Mouse (Mus musculus) ovary, postnatal 36 days (tissue): ENCODE measurements around the gene Pou2f1.

ENCODE experiments used
- DNase-seq: peaks from one replicate; pipeline ENCODE4 v3.0.0; 2022; ENCODE audit warnings: low spot score, mixed read lengths

Pou2f1 gene

GRCm38 (mm10) chr1:165844466-165844951, 158.0 kb downstream of the Pou2f1 start:
- peak; percentile 36 for DNase-seq

DNA sequence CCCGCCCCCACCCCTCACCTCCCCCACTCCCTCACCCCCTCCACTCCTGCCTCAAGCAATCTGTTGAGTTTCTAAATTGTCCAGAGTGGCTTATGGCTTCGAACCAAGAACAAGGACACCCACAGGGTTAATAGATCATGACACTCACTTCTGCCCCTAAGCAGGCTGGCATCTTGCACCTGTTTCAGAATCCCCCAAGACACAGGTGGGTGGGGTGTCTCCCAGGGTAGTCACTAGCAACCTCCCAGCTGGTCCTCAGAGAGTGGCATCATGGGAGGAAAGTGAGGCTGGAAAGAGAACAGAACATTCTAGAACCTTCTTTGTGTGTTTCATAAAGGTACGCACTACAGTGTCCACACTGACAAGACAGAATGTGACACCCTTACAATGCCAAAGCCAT, 158.9 kb downstream of the Pou2f1 start:
- no peak for DNase-seq

- DNase-seq = no peak
Observed at GRCm38 (mm10) chr1:165842170-165842569, 160.3 kb downstream of the Pou2f1 start.

DNA sequence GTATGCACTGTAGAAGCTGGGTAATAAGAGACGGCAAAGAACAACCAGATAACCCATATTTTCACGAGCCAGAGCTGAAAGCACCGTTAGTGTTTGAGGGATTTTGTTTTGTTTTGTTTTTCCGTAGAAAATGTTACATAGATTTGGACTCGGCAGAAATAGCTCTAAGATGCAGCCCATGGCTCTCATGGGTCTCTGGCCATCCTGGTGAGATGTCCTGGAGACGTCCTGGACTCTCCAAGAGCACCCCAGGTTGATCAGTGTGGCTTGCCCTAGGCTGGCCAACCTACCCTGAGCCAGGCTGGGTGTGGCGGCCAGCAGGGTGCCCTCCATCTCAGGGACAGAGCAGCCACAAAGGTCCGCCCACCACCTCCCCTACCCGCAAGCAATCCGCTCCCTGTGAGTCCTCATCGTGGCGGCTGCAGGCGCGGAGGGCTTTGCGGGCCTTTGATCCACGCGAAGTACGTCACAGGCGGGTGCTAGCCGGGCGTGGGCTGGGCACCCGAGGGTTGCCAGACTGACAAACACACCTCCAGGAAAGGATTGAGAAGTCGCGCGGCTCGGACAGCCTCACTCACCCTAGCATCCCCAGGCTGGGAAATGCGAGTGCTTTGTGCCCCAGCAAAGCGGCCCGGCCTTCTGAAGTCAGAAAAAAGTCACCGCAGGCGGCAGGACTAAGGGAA, 161.8 kb downstream of the Pou2f1 start:
- peak; percentile 39 for DNase-seq

DNA sequence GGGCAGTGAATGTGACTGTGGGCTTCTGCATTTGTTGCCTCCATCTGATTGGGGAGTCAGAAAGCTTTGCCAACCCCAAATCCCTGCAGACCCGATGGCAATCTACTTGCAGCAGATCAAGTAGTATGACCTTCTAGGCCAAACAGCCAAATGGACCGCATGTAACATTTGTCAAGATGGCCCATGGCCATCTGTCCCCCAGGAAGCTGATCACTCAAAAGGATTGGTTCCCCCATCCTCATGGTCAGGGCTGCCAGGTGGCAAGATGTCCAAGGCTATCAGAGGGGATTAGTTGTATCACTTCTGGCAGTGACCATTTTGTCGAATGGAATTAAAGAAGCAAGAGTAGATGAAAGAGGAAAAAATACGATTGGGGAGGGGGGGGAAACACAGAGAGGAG, 163.3 kb downstream of the Pou2f1 start:
- no peak for DNase-seq

DNA sequence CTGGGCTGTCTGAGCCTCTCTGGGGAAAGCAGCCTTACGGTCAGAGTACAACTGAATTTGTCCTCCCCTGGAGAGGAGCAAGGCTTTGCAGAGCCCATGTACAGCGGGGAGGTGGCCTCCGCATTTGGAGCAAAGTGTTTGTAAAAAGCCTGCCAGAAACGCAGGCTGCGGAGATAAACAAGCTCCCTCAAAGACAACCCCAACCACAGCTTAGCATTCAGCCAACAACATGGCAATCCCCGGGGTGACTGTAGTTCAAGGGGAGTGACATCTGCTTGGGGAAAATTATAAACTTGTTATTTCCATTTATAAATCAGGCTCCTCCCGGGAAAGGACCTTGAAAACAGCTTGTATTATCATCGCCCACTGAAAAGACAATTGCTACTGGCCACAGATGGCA, 164.9 kb downstream of the Pou2f1 start:
- DNase-seq = peak; percentile 50

DNA sequence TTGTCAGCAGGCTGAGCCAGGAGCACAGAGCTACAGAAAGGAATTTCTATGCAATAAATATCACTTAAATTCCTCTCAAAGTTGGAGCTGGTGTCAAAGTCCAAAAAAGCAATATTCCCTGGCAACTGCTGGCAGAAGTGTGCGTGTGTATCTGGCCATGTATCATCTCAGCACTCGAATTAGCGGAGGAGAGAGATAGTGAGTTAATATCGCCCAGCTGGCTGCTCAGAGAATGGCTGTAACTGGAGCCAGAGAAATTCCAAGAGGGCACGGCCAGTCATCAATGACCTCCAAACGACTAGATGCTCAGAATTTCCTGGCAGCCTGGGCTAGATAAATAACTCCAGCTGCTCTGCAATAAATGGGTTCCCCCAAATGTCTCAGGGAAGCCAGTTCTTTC, 166.0 kb downstream of the Pou2f1 start:
- DNase-seq = peak; percentile 33

DNA sequence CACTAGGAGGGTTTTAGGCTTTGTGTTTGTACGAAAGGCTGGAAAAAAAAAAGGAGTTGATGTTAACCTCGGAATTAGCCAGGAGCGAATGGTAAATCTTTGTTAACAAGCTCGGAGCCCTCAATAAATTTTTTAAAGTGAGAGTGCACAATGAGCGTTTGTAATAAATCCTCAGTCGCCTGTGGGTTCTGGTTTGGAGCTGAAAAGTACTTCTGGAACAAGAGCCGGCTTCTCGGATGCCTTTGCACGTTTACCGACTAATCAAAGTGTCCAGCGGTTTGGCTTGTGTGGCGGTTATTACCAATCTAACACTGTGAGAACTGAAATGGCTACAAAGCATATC, 167.9 kb downstream of the Pou2f1 start:
- DNase-seq = no peak

- no peak for DNase-seq
Observed at GRCm38 (mm10) chr1:165833910-165834632, 168.4 kb downstream of the Pou2f1 start.

DNA sequence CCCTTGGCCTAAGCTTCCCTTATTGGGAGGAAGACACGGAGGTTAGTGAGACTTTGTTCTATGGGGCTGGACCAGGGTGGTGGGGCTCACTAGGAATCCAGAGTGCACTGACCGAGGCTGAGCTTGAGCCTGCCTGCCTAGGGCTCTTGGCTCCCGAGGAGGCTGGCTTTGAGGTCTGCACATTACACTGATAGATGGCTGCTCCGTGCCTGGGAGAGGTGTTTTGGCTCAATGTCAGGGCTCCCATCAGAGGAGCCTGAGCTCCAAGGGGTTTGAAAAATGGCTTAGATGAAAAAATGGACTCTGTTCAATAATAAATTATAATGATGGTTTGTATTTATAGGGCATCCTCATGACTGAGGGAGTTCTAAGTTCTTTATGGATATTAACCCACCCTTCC, 169.2 kb downstream of the Pou2f1 start:
- no peak for DNase-seq

DNA sequence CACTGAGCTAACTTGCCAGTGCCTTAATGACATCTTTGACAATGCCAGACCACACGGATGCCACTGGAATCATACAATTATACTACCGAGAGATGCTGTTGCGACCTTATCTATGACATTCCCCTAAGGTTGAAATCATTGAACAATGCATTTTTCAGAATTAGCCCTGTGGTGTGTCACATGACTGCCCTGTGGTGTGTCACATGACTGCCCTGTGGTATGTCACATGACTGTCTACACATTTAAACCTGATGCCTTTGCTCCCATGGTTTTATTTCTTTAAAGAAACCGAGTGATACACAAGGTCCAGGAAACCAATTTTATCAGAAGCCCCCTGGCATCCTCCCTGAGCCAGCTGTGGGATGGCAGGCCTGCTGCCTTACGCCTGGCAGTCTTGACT, 172.6 kb downstream of the Pou2f1 start:
- no peak for DNase-seq

GRCm38 (mm10) chr1:165828615-165829014, 173.9 kb downstream of the Pou2f1 start:
- no peak for DNase-seq

DNA sequence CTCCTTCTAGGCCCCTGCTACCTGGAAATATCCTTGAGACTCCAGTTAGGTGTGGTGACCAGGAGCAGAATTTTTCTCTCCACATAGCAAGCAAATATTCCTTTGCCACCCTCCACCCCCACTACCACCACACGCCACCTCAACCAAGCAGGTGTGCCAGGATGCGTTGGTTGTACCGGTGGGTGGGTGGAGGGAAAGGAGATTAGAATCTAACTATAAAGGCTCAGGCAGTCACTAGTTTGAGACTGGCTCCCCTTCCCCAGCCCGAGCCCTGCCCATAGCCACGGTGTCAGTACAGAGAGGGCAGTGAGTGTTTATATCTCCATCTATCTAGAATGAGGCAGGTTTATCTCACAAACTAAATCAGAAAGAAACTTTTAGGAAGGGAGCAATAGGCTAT, 174.3 kb downstream of the Pou2f1 start:
- DNase-seq = no peak

DNA sequence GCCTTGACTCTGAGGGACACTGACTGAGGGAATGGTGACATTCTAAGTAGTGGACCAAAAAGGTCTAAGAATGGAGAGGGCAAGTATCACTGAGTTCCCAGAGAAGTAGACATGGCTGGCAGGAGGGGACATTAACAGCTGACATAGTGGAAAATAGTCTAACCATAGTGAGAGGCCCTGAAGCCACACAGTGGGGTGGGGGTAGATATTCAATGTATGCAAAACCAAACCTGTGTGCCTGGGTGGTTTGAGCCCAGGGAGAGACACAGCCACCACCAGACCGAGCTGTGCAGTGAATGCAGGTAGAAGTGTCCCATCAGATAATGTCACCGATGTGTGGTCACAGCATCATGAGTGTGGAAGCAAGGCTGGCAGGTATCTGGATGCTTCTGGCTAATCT, 180.4 kb downstream of the Pou2f1 start:
- no peak for DNase-seq

- no peak for DNase-seq
Observed at GRCm38 (mm10) chr1:165819147-165819546, 183.3 kb downstream of the Pou2f1 start.

DNA sequence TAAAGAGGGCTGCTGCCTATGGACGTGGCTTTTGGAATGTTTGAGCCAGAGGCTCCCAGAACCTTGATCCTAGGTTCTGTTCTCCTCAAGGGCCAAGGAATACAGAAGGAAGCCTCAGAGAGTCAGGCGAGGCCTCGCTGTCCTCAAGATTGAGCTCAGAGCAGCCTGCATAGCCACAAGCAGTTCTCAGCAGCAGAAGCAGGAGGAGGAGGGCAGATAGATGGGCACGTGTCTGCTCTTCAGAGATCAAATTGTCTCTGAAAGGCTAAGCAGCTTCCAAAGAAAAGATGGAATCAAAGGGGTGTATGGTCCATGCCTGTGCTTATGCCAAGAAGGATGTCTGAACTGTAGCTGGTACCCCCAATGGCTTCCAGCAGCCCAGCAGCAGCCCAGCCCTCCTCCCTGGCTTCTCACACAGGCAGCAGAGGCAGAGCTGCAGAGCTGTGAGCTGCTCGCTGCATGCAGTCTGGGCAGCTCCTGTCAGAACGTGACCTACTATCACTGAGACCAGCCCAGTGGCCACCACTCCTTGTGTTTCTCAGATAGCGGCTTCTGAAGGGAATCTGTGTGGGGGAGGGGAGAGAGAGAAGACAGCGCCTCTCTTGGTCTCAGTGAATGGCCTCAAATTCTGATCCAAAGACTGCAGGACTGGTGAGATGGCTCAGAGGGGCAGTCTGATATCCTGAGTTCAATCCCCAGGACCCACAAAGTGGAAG, 184.2 kb downstream of the Pou2f1 start:
- DNase-seq = no peak

DNA sequence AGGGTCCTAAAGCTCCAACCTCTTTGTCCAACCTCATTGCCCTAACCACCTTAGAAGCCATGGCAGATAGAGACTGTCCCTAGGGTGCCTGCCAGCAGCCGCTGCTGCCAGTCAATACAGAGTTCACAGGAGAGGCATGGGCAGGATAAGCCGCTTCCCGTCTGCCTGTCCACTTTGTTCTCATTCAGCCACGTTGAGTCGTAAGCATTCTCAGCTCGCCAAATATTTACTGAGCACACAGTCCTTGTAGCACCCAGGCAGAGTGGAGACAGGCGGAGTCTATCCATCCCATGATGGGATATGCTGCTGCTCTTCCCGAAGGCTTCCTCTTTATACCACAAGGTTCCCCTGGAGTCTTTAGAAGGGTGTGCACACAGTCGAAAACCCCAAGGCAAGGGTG, 185.2 kb downstream of the Pou2f1 start:
- no peak for DNase-seq

DNA sequence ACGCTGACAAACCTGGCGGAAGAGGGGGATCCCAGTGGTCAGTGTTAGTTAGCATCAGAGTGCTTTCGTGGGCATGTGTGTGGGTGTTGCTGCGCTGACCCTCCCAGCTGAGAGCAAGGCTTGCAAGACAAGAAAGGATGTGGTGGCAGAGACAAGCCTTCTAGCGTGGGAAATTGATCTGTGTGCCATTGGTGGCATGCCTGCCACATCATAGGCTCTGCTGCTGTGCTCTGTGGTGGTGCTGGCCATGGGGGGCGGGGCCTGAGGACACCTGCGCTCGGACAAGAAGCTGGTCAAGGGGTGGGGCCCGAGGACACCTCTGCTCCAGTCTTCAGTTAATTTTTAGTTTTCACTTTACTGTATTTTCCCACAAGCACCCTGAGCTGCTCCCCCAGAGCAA, 186.1 kb downstream of the Pou2f1 start:
- DNase-seq = no peak
